Mouse (Mus musculus): Measurements from ENCODE around the gene Tpx2. TPM values are rescaled to one million over a fixed set of nuclear protein-coding genes. Genes with fewer than 3 reads are reported as not detected.
A peak's percentile ranks its signal among the peaks of the same experiment; 100 is the strongest.

Gene Tpx2
- polyA plus RNA-seq, 1 experiment from 2014 or later: 17.2 TPM

GRCm38 (mm10) chr2:152905036-152905829 lies 57.5 kb downstream of the Tpx2 start:
- H3K27ac ChIP-seq: no peak overlapping the region
- no peaks in the 10 kb centered on the region for H3K9me3 ChIP-seq (ENCODE audit: control insufficient read depth, low read length)
- no peak for ATAC-seq (ENCODE audit: low FRiP score)
- H3K4me1 ChIP-seq (replicated peaks; ENCODE audit: control insufficient read depth, insufficient read depth, low read length): no peaks in the 10 kb centered on the region
- no peak for DNase-seq (ENCODE audit: low spot score)
- H3K4me2 ChIP-seq (replicated peaks): no peak overlapping the region
- no peaks in the 10 kb centered on the region for H3K36me3 ChIP-seq (replicated peaks; ENCODE audit: control insufficient read depth, insufficient read depth)
- no peak overlapping the region for H3K9ac ChIP-seq
- H3K4me3 ChIP-seq (replicated peaks; ENCODE audit: low read length): no peak overlapping the region
- 69% methylated on average over 11 of the region's 11 CpGs for WGBS
- H3K27me3 ChIP-seq (ENCODE audit: control insufficient read depth, insufficient read depth, low read length): no peaks in the 10 kb centered on the region

DNA sequence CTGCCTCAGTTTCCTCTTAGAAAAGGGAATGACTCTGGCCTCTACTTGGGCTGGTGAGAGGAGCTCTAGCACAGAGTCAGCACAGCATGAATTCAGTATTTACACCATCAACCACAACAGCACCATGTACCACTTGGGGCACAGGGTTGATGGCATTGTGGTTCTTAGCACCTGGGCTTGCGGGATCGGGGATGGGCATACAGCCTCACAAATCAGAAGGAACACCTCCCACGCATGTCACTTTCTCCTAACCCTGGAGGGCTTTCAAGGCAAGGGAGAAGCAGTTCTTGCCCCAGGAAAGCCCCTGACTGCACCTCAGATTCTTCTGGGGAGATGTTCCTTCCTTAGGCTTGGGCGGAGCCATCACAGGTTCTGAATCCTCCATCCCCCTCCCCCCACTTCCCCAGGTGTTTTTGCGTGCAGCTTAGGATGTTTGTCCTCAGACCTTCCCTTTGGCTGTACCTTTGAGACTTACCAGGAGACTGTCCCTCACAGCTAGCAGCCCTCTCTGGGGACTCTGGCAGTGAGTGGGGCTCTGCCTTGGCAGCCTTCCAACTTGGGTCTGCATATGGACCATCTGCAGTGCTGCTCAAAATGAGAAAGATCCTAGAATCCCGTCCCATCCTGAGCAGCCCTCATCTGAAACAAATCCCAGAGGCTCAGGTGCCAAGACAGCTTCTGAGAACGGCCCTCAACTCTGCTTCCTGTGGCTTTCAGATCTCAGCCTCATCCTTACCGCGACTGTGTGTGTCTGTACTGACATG lies 58.7 kb downstream of the Tpx2 start:
- Histone ChIP-seq H3K4me3 (replicated peaks; ENCODE audit: low read length) (no peak overlapping the region), H3K9ac (no peak overlapping the region), H3K27ac (no peak overlapping the region), H3K4me2 (replicated peaks) (no peak overlapping the region), H3K4me1 (replicated peaks; ENCODE audit: control insufficient read depth, insufficient read depth, low read length) (no peaks in the 10 kb centered on the region), H3K27me3 (ENCODE audit: control insufficient read depth, insufficient read depth, low read length) (0 out of 2 replicates have a peak, but pooled peaks cover 11% of the 10 kb centered on the region), H3K36me3 (replicated peaks; ENCODE audit: control insufficient read depth, insufficient read depth) (no peaks in the 10 kb centered on the region), H3K9me3 (ENCODE audit: control insufficient read depth, low read length) (no peaks in the 10 kb centered on the region)
- 56% methylated on average over 9 of the region's 9 CpGs for WGBS
- DNase-seq (ENCODE audit: low spot score) (no peak), ATAC-seq (ENCODE audit: low FRiP score) (no peak)

- Histone ChIP-seq H3K36me3 (replicated peaks; ENCODE audit: control insufficient read depth, insufficient read depth) (no peaks in the 10 kb centered on the region), H3K4me1 (replicated peaks; ENCODE audit: control insufficient read depth, insufficient read depth, low read length) (no peaks in the 10 kb centered on the region), H3K27me3 (ENCODE audit: control insufficient read depth, insufficient read depth, low read length) (peaks cover 20% of the 10 kb centered on the region; the same call in 1 of the 2 replicates), H3K4me3 (replicated peaks; ENCODE audit: low read length) (no peak overlapping the region), H3K4me2 (replicated peaks) (no peak overlapping the region), H3K9ac (no peak overlapping the region), H3K9me3 (ENCODE audit: control insufficient read depth, low read length) (no peaks in the 10 kb centered on the region), H3K27ac (no peak overlapping the region)
- ATAC-seq (ENCODE audit: low FRiP score): no peak
- DNase-seq (ENCODE audit: low spot score): no peak
- WGBS: 49% methylated on average over 14 of the region's 14 CpGs
Observed at GRCm38 (mm10) chr2:152907114-152907943, 59.6 kb downstream of the Tpx2 start.

GRCm38 (mm10) chr2:152909848-152910247 lies 62.1 kb downstream of the Tpx2 start:
- Histone ChIP-seq H3K9me3 (ENCODE audit: control insufficient read depth, low read length) (no peaks in the 10 kb centered on the region), H3K9ac (no peak overlapping the region), H3K27ac (no peak overlapping the region), H3K4me2 (replicated peaks) (no peak overlapping the region), H3K4me1 (replicated peaks; ENCODE audit: control insufficient read depth, insufficient read depth, low read length) (no peaks in the 10 kb centered on the region), H3K4me3 (replicated peaks; ENCODE audit: low read length) (no peak overlapping the region), H3K36me3 (replicated peaks; ENCODE audit: control insufficient read depth, insufficient read depth) (no peaks in the 10 kb centered on the region), H3K27me3 (ENCODE audit: control insufficient read depth, insufficient read depth, low read length) (peaks cover 36% of the 10 kb centered on the region)
- WGBS: 86% methylated on average over 6 of the region's 6 CpGs
- no peak for ATAC-seq (ENCODE audit: low FRiP score)
- DNase-seq (ENCODE audit: low spot score): no peak

DNA sequence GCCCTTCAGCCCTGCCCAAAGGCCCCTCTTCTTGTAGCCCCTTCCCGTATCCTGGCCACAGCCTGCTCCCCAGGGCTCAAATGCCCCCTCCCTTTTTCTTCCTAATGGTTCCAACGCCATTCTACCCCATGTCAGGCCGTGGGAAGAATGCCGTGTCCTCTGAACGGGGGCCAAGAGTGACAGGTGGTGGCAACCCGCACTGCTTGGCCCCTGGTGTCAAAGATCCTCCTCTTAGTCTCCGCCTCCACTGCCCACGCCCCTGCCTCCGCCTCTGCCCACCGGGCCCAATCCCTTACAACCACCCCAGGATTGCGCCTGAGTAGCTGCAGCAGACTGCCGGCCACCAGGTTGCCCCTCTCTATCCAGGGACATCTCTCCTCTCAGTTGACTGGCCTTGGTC lies 63.3 kb downstream of the Tpx2 start, which contains the start of gene Mylk2:
TSS of gene Mylk2 (plus strand) at position 322 of the 400 bp plus-strand sequence.
- DNase-seq (ENCODE audit: low spot score) (no peak), ATAC-seq (ENCODE audit: low FRiP score) (no peak)
- Histone ChIP-seq H3K27me3 (ENCODE audit: control insufficient read depth, insufficient read depth, low read length) (peaks cover 36% of the 10 kb centered on the region), H3K4me2 (replicated peaks) (no peak within 1 kb of the TSS), H3K4me3 (replicated peaks; ENCODE audit: low read length) (no peak within 1 kb of the TSS), H3K9me3 (ENCODE audit: control insufficient read depth, low read length) (no peaks in the 10 kb centered on the region), H3K27ac (no peak within 1 kb of the TSS), H3K36me3 (replicated peaks; ENCODE audit: control insufficient read depth, insufficient read depth) (no peaks in the 10 kb centered on the region), H3K9ac (no peak within 1 kb of the TSS), H3K4me1 (replicated peaks; ENCODE audit: control insufficient read depth, insufficient read depth, low read length) (no peaks in the 10 kb centered on the region)
- whole genome bisulfite sequencing: 29% methylated on average over 12 of the region's 12 CpGs

DNA sequence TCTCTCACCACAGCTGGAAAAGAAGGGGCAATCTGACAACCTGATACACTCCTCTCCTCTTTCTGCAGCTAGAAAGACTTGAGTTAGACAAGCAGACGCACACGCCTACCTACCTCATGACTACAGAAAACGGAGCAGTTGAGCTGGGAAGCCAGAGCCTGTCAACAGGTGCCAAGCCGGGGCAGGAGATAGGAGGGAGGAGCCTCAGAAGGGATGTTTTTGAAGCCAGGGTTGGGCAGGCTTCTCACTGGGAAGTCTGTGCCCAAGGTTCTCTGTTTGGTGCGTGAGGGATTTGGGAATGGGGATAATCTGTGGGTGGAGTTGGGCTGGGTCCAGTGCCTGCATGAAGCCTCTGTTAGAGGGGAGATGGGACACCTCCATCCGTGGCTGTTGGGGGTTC lies 63.7 kb downstream of the Tpx2 start:
- Histone ChIP-seq H3K4me3 (replicated peaks; ENCODE audit: low read length) (no peak overlapping the region), H3K9ac (no peak overlapping the region), H3K4me2 (replicated peaks) (no peak overlapping the region), H3K36me3 (replicated peaks; ENCODE audit: control insufficient read depth, insufficient read depth) (no peaks in the 10 kb centered on the region), H3K4me1 (replicated peaks; ENCODE audit: control insufficient read depth, insufficient read depth, low read length) (no peaks in the 10 kb centered on the region), H3K27me3 (ENCODE audit: control insufficient read depth, insufficient read depth, low read length) (peaks cover 36% of the 10 kb centered on the region), H3K9me3 (ENCODE audit: control insufficient read depth, low read length) (no peaks in the 10 kb centered on the region), H3K27ac (no peak overlapping the region)
- DNase-seq (ENCODE audit: low spot score): no peak
- ATAC-seq (ENCODE audit: low FRiP score): no peak
- 39% methylated on average over 6 of the region's 6 CpGs for WGBS

GRCm38 (mm10) chr2:152913471-152913870 lies 65.7 kb downstream of the Tpx2 start:
- Histone ChIP-seq H3K4me3 (replicated peaks; ENCODE audit: low read length) (no peak overlapping the region), H3K4me2 (replicated peaks) (no peak overlapping the region), H3K27ac (no peak overlapping the region), H3K36me3 (replicated peaks; ENCODE audit: control insufficient read depth, insufficient read depth) (no peaks in the 10 kb centered on the region), H3K4me1 (replicated peaks; ENCODE audit: control insufficient read depth, insufficient read depth, low read length) (no peaks in the 10 kb centered on the region), H3K27me3 (ENCODE audit: control insufficient read depth, insufficient read depth, low read length) (peaks cover 36% of the 10 kb centered on the region), H3K9ac (no peak overlapping the region), H3K9me3 (ENCODE audit: control insufficient read depth, low read length) (no peaks in the 10 kb centered on the region)
- WGBS: 48% methylated on average over 7 of the region's 7 CpGs
- ATAC-seq (ENCODE audit: low FRiP score): no peak
- DNase-seq (ENCODE audit: low spot score): no peak

GRCm38 (mm10) chr2:152914310-152915120 lies 66.8 kb downstream of the Tpx2 start:
- ATAC-seq (ENCODE audit: low FRiP score) (peak; percentile 78), DNase-seq (ENCODE audit: low spot score) (peak; percentile 94)
- Histone ChIP-seq H3K9ac (peak overlapping the region; percentile 39), H3K27me3 (ENCODE audit: control insufficient read depth, insufficient read depth, low read length) (peaks cover 36% of the 10 kb centered on the region), H3K9me3 (ENCODE audit: control insufficient read depth, low read length) (no peaks in the 10 kb centered on the region), H3K27ac (no peak overlapping the region), H3K4me3 (replicated peaks; ENCODE audit: low read length) (no peak overlapping the region; the same call in 1 of the 2 replicates), H3K4me1 (replicated peaks; ENCODE audit: control insufficient read depth, insufficient read depth, low read length) (no peaks in the 10 kb centered on the region), H3K4me2 (replicated peaks) (peak overlapping the region; percentile 45), H3K36me3 (replicated peaks; ENCODE audit: control insufficient read depth, insufficient read depth) (no peaks in the 10 kb centered on the region)
- WGBS: 5% methylated on average over 18 of the region's 18 CpGs

All from hindbrain, embryonic 14.5 days (tissue).